Mouse (Mus musculus): Measurements from ENCODE around the gene Steap3. TPM values are rescaled to one million over a fixed set of nuclear protein-coding genes. Genes with fewer than 3 reads are reported as not detected.
A peak's percentile ranks its signal among the peaks of the same experiment; 100 is the strongest.

Steap3 gene
- polyA plus RNA-seq, 1 experiment from 2014 or later = 15.9 TPM

DNA sequence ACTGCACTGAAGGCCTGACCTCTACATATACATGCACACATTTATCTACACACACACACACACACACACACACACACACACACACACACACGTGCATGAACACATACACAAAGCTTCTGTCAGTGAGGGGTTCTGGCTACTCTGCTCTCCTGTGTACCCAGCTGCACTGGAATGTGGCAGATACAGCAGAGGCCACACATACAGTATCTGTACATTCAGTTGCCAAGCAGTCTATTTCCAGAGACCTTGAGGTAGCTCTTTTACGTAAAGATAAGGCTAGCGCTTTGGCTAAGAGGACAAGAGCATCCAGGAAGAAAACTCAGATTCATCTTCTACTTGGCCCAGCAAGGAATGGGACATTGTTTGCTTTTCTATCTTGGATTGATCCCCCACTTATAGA, 4.9 kb downstream of the Steap3 start:
- no peaks in the 10 kb centered on the region for H3K9me3 ChIP-seq (replicated peaks)
- no peaks in the 10 kb centered on the region for H3K27me3 ChIP-seq
- no peak for ATAC-seq (replicated peaks; ENCODE audit: insufficient number of reproducible peaks, insufficient read depth, low FRiP score, low read depth)
- H3K4me1 ChIP-seq (replicated peaks) = peaks cover 18% of the 10 kb centered on the region
- H3K4me3 ChIP-seq = no peak overlapping the region
- no peak overlapping the region for H3K4me2 ChIP-seq
- no peak overlapping the region for H3K9ac ChIP-seq
- H3K27ac ChIP-seq = no peak overlapping the region
- H3K36me3 ChIP-seq = no peaks in the 10 kb centered on the region
- 62% methylated on average over 3 of the region's 3 CpGs for WGBS

DNA sequence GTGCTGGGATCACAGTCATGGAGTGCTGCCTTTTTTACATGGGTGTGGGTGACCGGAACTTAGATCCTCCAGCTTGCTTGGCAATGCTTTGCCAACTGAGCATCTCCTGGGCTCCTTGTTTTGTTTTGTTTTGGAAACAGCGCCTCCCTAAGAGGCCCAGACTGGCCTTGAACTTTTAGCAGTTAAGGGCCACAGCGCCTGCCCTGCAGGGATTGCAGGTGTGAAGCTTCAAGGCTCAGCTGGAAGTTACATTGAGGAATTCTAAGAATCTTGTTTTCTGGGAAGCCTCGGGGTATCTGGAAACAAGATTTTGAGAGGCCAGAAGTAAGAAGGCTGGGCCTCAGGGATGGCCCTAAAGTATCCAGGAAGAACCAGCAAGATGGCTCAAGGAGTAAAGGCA, 6.0 kb downstream of the Steap3 start:
- H3K9me3 ChIP-seq (replicated peaks) = no peaks in the 10 kb centered on the region
- no peaks in the 10 kb centered on the region for H3K36me3 ChIP-seq
- no peak overlapping the region for H3K4me2 ChIP-seq
- peaks cover 18% of the 10 kb centered on the region for H3K4me1 ChIP-seq (replicated peaks)
- no peak overlapping the region for H3K27ac ChIP-seq
- 54% methylated on average over 4 of the region's 4 CpGs for WGBS
- ATAC-seq (replicated peaks; ENCODE audit: insufficient number of reproducible peaks, insufficient read depth, low FRiP score, low read depth) = no peak
- H3K27me3 ChIP-seq = no peaks in the 10 kb centered on the region
- H3K9ac ChIP-seq = no peak overlapping the region
- no peak overlapping the region for H3K4me3 ChIP-seq

- H3K36me3 ChIP-seq = no peaks in the 10 kb centered on the region
- H3K9me3 ChIP-seq (replicated peaks) = no peaks in the 10 kb centered on the region
- H3K4me1 ChIP-seq (replicated peaks) = peaks cover 18% of the 10 kb centered on the region
- ATAC-seq (replicated peaks; ENCODE audit: insufficient number of reproducible peaks, insufficient read depth, low FRiP score, low read depth) = peak; percentile 93
- H3K4me3 ChIP-seq = peak overlapping the region; percentile 77
- H3K27ac ChIP-seq = peak overlapping the region; percentile 90
- under 1% methylated on average over 40 of the region's 40 CpGs for WGBS
- H3K27me3 ChIP-seq = no peaks in the 10 kb centered on the region
- H3K9ac ChIP-seq = peak overlapping the region; percentile 70
- peak overlapping the region; percentile 97 for H3K4me2 ChIP-seq
Measured at GRCm38 (mm10) chr1:120264861-120265686, 7.4 kb downstream of the Steap3 start.

- no peaks in the 10 kb centered on the region for H3K36me3 ChIP-seq
- H3K9me3 ChIP-seq (replicated peaks) = no peaks in the 10 kb centered on the region
- no peak overlapping the region for H3K4me3 ChIP-seq
- no peak overlapping the region for H3K27ac ChIP-seq
- WGBS = 79% methylated on average over 4 of the region's 4 CpGs
- H3K9ac ChIP-seq = no peak overlapping the region
- no peak overlapping the region for H3K4me2 ChIP-seq
- H3K4me1 ChIP-seq (replicated peaks) = peaks cover 32% of the 10 kb centered on the region
- ATAC-seq (replicated peaks; ENCODE audit: insufficient number of reproducible peaks, insufficient read depth, low FRiP score, low read depth) = no peak
- H3K27me3 ChIP-seq = no peaks in the 10 kb centered on the region
Measured at GRCm38 (mm10) chr1:120263226-120263625, 9.3 kb downstream of the Steap3 start.

DNA sequence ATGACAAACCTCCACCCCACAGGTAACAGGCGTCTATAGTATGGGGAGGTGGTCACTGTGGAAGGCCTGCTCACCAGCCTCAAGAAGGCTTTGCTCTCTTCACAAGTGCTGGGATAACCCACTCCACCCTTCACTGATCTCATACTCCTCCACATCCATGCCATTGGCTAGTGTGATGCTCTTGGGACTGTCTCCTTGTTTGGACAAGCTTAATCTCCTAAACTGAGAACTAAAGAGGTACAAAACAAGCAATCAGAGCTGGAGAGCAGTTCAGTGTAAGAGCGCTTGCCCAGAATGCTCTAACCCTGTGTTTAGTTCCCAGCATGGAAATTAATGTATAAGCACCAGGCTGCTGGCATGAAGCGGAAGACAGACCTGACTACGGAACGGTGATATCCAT, 11.3 kb downstream of the Steap3 start:
- Histone ChIP-seq H3K27ac (no peak overlapping the region), H3K4me3 (no peak overlapping the region), H3K36me3 (no peaks in the 10 kb centered on the region), H3K4me1 (replicated peaks) (peaks cover 32% of the 10 kb centered on the region), H3K9ac (no peak overlapping the region), H3K27me3 (no peaks in the 10 kb centered on the region), H3K4me2 (no peak overlapping the region), H3K9me3 (replicated peaks) (no peaks in the 10 kb centered on the region)
- 94% methylated on average over 5 of the region's 5 CpGs for WGBS
- no peak for ATAC-seq (replicated peaks; ENCODE audit: insufficient number of reproducible peaks, insufficient read depth, low FRiP score, low read depth)

DNA sequence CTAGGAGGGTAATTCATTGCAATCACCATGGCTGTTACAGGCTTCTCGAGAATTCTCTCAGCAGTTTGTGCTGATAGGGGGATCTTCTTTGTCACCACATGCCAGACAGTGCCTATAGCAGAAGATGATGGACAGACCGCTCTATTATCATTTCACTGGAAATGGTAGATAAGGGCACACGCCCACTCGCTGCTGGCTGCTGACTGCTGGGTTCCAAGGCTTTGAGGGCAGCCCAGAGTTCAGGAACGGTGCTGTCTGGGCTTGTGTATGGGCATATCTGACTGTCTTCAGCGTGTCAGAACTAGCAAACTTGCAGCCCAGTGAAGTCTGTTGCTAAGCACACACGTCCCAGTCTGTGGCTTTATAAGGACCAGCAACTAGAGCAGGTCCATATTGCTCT, 13.3 kb downstream of the Steap3 start:
- WGBS = 26% methylated on average over 7 of the region's 7 CpGs
- no peak for ATAC-seq (replicated peaks; ENCODE audit: insufficient number of reproducible peaks, insufficient read depth, low FRiP score, low read depth)
- Histone ChIP-seq H3K4me3 (no peak overlapping the region), H3K4me1 (replicated peaks) (peaks cover 24% of the 10 kb centered on the region), H3K9ac (no peak overlapping the region), H3K9me3 (replicated peaks) (no peaks in the 10 kb centered on the region), H3K4me2 (no peak overlapping the region), H3K27me3 (no peaks in the 10 kb centered on the region), H3K27ac (no peak overlapping the region), H3K36me3 (no peaks in the 10 kb centered on the region)

DNA sequence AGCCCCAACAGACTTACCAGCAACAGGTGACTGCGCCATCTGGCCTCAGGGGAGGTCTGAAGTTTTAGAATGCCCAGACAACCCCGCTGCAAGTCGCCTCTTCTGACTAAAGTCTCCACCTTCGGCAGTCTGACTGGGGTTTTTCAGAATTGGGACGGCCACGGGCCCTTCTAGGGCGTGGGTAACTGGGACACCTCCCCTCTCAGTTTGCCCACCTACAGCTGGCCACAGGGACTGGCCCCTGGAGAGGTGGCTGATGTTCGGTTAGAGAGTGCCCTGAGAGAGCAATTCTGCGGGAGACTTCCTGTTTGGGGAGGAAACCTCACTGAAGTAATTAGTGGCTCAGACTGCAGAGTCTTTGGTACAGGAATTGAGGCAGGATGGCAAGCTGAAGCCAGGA, 13.8 kb downstream of the Steap3 start:
- ATAC-seq (replicated peaks; ENCODE audit: insufficient number of reproducible peaks, insufficient read depth, low FRiP score, low read depth) = no peak
- WGBS = 44% methylated on average over 9 of the region's 9 CpGs
- Histone ChIP-seq H3K4me1 (replicated peaks) (peaks cover 19% of the 10 kb centered on the region), H3K4me3 (no peak overlapping the region), H3K27ac (no peak overlapping the region; the same call in 1 of the 2 replicates), H3K9me3 (replicated peaks) (no peaks in the 10 kb centered on the region), H3K27me3 (no peaks in the 10 kb centered on the region), H3K36me3 (no peaks in the 10 kb centered on the region), H3K4me2 (no peak overlapping the region), H3K9ac (no peak overlapping the region)

- H3K9ac ChIP-seq = no peak overlapping the region
Measured at GRCm38 (mm10) chr1:120258245-120258644, 14.3 kb downstream of the Steap3 start.

DNA sequence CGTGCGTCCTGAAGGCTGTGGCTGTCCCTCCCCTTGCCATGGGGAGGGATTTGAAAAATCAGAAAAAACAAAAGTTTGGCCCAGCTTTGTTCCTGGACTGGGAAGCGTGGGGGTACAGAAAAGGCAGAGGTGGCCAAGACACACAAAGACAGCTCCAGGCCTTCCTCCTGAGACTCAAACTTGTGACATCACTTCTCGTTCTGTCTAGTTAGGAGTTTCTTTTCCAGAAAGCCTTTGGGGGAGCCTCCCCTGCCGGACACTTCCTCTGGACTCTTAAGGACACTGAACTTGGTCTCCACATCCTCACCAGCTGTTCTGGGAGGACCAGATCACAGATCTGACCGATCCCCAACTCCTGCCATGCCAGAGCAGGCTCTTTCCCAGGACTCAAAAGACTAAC, 18.8 kb downstream of the Steap3 start:
- ATAC-seq (replicated peaks; ENCODE audit: insufficient number of reproducible peaks, insufficient read depth, low FRiP score, low read depth) = no peak; the same call in 1 of the 2 replicates
- no peak overlapping the region for H3K4me3 ChIP-seq
- H3K4me1 ChIP-seq (replicated peaks) = peaks cover 5% of the 10 kb centered on the region
- H3K4me2 ChIP-seq = no peak overlapping the region
- no peak overlapping the region for H3K9ac ChIP-seq
- WGBS = 67% methylated on average over 6 of the region's 6 CpGs
- H3K27ac ChIP-seq = no peak overlapping the region
- no peaks in the 10 kb centered on the region for H3K36me3 ChIP-seq
- H3K27me3 ChIP-seq = no peaks in the 10 kb centered on the region
- no peaks in the 10 kb centered on the region for H3K9me3 ChIP-seq (replicated peaks)

More at GRCm38 (mm10) chr1:120258245-120258644, 14.3 kb downstream of the Steap3 start:
- no peaks in the 10 kb centered on the region for H3K27me3 ChIP-seq
- no peak overlapping the region for H3K4me2 ChIP-seq
- no peak overlapping the region for H3K4me3 ChIP-seq
- peaks cover 16% of the 10 kb centered on the region for H3K4me1 ChIP-seq (replicated peaks)
- WGBS = 74% methylated on average over 8 of the region's 8 CpGs
- H3K27ac ChIP-seq = no peak overlapping the region
- no peaks in the 10 kb centered on the region for H3K36me3 ChIP-seq
- H3K9me3 ChIP-seq (replicated peaks) = no peaks in the 10 kb centered on the region
- ATAC-seq (replicated peaks; ENCODE audit: insufficient number of reproducible peaks, insufficient read depth, low FRiP score, low read depth) = no peak

GRCm38 (mm10) chr1:120252519-120253160, 19.9 kb downstream of the Steap3 start:
- H3K4me3 ChIP-seq = no peak overlapping the region
- H3K27ac ChIP-seq = no peak overlapping the region
- H3K9me3 ChIP-seq (replicated peaks) = no peaks in the 10 kb centered on the region
- ATAC-seq (replicated peaks; ENCODE audit: insufficient number of reproducible peaks, insufficient read depth, low FRiP score, low read depth) = no peak
- H3K9ac ChIP-seq = no peak overlapping the region
- WGBS = 86% methylated on average over 7 of the region's 7 CpGs
- no peak overlapping the region for H3K4me2 ChIP-seq
- no peaks in the 10 kb centered on the region for H3K36me3 ChIP-seq
- H3K4me1 ChIP-seq (replicated peaks) = no peaks in the 10 kb centered on the region
- H3K27me3 ChIP-seq = no peaks in the 10 kb centered on the region

GRCm38 (mm10) chr1:120251193-120251592, 21.3 kb downstream of the Steap3 start:
- Histone ChIP-seq H3K36me3 (no peaks in the 10 kb centered on the region), H3K27me3 (no peaks in the 10 kb centered on the region), H3K4me2 (no peak overlapping the region), H3K9me3 (replicated peaks) (no peaks in the 10 kb centered on the region), H3K4me1 (replicated peaks) (peaks cover 5% of the 10 kb centered on the region), H3K27ac (no peak overlapping the region), H3K9ac (no peak overlapping the region), H3K4me3 (no peak overlapping the region)
- ATAC-seq (replicated peaks; ENCODE audit: insufficient number of reproducible peaks, insufficient read depth, low FRiP score, low read depth) = no peak
- 100% methylated on average over 1 of the region's 1 CpGs for WGBS

DNA sequence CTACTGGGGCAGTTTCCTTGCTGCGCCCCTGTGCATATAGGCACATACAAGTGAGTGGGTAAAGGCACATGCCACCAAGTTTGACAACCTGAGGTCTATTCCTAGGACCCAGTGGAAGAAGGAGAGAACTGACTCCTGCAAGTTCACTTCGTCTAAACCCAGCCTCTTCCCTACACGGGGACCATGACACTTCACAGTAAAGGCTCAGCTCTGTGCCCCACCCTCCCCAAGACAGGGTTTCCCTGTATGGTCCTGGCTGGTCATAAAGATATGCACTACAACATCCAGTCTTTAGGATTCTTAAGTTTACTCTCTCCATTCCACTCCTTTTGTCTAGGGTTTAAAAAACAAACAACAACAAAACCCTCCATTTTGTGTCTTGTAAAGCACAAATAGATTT, 21.9 kb downstream of the Steap3 start:
- H3K36me3 ChIP-seq = no peaks in the 10 kb centered on the region
- no peak overlapping the region for H3K4me3 ChIP-seq
- no peak overlapping the region for H3K9ac ChIP-seq
- H3K27ac ChIP-seq = no peak overlapping the region
- H3K27me3 ChIP-seq = no peaks in the 10 kb centered on the region
- WGBS = 73% methylated on average over 3 of the region's 3 CpGs
- H3K4me2 ChIP-seq = no peak overlapping the region
- no peak for ATAC-seq (replicated peaks; ENCODE audit: insufficient number of reproducible peaks, insufficient read depth, low FRiP score, low read depth)
- no peaks in the 10 kb centered on the region for H3K9me3 ChIP-seq (replicated peaks)
- peaks cover 11% of the 10 kb centered on the region for H3K4me1 ChIP-seq (replicated peaks)
